Mouse (Mus musculus) olfactory bulb, adult 2 months (tissue): ENCODE measurements around the gene Zfp3.

Experiments used
- CTCF ChIP-seq: fragments of 200-500 bp; IDR thresholded peaks from 2 replicates; pipeline ENCODE4 v1.5.1; 2012; ENCODE audit warnings: low read depth, mild to moderate bottlenecking, low read length, moderate library complexity; ENCODE audit not compliant: insufficient read depth
- POLR2A ChIP-seq: fragments of 200-500 bp; IDR thresholded peaks from 2 replicates; pipeline ENCODE4 v1.6.1; 2012; ENCODE audit warnings: mild to moderate bottlenecking, low read depth, low read length, moderate library complexity; ENCODE audit not compliant: insufficient read depth

DNA sequence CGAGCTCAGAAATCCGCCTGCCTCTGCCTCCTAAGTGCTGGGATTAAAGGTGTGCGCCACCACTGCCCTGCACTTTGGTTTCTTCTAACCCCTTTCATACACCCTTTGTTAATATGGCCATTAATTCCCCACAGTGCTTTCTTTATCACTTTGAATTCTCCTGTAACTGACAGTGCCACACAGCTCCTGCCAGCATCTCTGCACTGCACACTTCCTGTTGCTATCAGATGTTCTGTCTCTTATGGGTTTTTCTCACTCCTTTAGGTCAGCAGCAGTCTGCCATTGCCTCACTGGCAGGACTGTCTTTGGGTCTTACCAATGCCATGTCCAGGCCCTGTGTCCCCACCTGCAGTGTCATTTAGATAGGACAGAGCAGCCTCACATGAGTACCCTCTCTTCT, 6.8 kb downstream of the Zfp3 start:
- TF ChIP-seq POLR2A, result no peak
- TF ChIP-seq CTCF, result no peak
